Mouse (Mus musculus) forelimb bud, embryonic 11.5 days (tissue): ENCODE data around the gene 1110032A03Rik.

ENCODE experiments used
- DNase-seq: peaks from one replicate; pipeline ENCODE4 v3.0.0-alpha.2; 2012; ENCODE audit warnings: low read depth, low spot score

The 1110032A03Rik gene

DNA sequence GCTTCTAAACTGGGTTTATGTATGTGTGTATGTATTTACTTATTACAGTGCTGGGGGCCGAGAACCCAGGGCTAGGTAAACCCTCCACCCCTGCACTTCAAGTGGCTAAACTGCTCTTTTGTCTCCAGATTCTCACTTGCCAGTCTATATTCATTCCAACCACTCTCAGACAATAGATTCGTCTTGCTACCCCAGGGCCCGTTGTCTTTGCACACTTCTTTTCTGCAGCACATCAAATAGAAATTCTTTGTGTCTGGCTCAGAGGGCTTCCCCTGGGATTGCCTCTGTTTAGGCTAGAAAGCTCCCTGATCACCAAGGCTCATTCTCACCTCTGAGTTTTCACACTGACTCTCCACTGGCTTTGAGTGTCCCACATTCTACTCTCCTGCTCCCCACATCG lies 42.8 kb downstream of the 1110032A03Rik start:
- no peak for DNase-seq

DNA sequence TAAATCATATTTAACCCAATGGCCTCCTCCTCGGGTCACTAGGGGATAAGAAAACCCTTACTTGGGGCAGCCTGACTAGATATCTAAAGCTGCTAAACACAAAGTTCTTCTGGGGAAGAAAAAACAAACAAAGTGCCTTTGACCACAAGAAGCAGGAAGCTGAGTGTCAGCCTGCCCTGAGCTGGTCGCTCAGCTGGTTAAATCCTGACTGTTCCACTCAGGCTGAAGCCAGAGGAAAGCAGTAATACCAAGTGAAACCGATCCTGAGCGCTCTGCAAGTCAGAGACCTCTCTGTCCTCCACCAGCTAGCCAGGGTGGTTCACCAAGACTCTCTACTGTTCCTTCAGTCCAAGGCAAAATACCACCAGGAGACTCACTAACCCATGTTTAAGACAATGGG lies 45.7 kb downstream of the 1110032A03Rik start:
- DNase-seq: no peak

DNA sequence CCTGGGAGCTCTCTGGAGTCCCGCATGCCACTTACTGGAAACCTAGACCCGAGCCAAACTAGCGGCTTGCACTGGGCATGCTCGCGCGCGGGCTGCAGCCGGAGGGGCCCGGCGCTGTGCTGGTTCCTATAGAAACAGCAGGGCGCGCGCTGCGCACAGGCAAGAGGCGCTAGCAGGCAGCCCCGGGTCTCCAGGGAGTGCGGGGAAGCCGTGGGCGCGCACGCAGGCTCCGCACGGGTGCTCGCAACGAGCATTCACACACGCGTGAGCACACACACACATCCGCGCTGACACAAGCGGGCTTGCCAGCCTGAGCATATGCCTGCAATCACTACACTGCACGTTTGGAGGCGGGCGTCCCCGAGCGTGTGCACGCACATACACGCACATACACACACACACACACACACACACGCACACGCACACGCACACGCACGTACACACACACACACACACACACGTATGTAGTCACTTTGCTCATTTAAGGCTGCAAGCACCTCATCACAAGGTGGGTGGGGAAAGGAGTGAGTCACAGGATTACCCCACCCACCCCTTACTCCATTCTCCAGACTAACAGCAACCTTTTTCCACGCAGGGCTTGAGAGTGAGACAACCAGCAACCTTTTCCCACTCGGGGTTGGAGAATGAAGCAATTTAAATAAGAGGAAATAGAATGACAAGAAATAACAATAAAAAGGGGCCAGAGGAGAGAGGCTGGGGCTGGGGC lies 47.2 kb downstream of the 1110032A03Rik start:
- DNase-seq: peak; percentile 81

DNA sequence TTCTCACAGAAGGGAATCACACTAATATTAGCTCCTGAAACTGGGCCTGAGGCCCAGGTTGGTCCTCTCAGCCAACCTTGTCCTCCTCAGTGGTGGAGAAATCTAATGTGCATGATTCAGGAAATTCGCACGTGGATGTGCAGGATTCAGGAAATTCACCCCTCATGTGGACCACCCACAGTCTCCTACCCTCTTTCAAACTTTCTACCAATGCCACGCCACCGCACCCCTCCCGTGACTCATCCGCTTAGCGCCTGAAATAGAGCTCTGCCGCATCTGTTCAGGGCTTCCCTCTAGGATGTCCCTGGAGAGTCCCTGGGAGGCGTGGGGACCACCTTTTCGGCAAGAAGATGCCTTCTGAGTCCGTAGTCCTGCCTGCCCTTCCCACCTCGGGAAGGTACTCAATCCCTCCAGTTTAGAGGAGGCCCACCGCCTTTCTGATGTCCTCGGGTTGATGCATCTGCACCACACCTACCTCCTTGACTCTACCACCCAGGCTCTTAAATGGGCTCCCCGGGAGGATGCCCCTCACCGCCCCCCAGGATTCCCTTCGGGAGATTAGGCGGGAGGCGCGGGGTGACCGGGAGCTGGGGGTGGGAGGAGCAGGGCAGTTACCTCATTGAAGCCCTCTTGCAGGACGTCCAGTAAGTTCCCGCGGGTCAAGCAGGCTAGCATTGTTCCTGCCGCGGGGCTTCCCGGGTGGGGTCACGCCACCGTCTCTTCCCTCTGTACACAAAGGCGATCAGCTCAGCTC lies 48.0 kb downstream of the 1110032A03Rik start:
- DNase-seq: no peak

DNA sequence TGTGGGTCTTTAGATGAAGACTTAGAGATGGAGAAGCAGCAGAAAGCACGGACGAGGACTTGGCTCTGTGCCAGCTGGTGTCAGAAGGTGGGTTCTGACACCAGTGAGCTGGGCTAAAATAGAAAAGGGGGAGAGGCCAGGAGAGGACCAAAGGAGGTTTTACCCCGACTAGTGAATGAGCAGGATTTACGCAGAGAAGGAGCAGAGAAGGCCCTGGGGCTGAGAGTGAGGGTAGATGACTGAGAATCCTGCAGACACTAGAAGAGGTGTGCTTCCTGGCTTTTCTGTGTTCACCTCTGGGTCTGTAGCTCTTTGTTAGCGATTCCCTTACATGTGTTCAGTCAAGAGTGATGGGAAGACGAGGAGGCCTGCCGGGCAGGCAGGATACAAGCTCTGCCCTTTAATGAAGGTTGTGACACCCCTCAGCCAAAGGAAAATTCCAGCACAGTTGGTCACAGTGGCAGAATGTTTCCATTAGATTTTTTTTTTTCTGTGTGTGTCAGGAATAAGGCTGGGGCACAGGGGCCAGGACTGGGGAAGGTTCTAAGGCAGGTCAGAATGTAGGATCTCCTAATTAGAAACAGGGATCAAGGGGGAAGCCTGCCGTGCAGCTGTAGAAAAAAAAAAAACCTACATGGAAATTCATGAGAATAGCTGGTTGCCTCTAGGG lies 49.3 kb downstream of the 1110032A03Rik start:
- DNase-seq: peak; percentile 73

DNA sequence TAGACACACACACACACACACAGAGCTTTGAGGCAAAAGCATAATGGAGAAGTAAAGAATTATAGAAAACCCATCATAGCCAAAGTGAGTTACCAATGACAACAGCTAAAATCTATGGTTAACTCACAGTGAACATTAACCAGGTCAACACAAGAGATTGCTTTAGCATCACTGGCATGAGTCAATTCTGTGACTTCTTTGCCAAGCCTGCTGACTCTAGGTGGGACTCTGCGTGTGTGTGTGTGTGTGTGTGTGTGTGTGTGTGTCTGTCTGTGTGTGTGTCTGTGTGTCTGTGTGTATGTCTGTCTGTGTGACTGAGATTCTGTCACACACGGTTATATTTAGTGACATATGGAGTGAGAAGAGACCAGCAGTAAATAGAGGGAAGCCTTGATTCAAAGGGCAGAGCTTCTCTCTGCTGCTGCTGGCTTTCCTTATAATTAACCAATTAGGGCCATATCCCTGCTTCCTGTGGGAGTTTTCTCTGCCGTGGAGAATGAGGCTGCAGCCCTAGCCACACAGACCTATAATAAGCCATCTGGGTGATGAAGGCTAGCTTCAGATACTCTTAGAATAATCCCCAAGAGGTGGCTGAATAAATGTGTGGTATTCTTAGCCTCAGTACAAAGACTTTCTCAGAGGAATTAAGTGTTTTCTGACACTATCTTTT lies 50.5 kb downstream of the 1110032A03Rik start:
- DNase-seq: no peak

DNA sequence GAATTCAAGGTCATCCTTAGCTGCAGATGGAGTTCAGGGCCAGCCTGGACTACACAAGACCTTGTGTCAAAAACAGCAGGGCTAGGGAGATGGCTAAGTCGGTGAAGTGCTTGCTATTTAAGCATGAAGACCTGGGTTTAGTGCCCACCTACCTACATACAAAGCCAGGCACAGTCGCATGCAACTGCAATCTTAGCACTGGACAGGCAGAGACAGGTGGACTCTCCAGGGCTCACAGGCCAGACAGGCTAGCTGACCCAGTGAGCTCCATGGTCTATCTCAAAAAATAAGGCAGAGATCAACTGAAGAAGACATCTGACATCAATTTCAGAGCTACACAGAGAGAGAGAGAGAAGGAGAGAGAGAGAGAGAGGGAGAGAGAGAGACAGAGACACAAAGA lies 51.2 kb downstream of the 1110032A03Rik start:
- no peak for DNase-seq

DNA sequence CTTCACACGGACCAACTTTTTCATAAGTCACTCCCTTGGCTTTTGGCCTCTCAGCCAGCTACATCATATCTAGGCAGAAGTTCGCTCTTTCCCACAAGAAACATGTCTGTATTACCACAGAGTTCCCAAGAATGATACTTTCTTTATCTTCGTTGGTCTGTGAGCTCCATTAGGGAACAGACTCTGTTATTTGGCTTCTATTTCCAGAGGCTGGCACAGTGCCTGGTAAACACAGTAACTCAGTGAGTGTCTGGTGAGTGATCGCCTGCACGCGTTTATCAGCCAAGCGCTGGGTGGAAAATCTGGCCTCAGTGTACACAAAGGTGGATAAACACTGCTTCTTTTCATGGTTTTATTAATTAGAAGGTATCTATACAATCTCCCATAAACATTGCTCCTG lies 51.9 kb downstream of the 1110032A03Rik start:
- no peak for DNase-seq

DNA sequence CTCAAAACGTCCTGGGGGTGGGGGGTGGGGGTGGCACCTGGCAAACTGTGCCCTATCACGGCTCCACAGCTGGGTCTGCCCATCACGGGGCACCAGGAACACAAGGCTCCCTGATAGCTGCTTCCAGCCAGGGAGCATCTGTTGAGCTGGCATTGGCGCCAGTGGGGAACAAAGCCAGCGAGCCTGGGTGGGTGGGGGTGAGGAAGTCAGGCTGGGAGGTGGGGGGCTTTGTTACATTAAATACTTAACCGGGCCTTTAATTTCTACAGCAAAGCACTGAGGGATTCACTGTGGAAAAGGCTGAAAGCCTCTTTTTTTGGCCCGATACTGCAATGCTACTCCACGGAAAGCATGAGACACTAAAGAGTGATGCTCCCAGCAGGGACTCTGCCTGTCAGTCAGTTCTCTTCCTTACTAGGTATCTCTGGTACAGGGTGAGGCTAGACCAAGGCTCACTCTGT lies 52.8 kb downstream of the 1110032A03Rik start:
- no peak for DNase-seq

DNA sequence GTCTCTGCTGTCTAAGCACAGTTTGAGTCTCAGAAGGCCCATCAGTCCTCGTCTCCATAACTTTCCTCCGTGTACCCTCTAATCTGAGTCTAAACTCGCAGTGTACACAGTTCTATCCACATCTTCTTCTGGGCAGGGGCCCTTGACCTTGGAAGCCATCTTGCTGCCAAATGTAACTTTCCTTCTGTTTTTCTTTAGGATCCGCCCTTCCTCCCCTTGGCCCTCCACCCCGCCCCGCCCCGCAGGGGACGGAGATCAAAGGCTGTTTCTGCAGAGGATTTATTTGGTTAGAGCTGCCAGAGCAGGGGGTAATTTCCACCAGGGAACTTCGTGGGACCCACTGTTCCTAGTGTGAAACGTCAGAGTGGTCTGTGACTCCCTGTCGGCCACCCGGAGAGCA lies 54.3 kb downstream of the 1110032A03Rik start:
- DNase-seq: no peak

DNA sequence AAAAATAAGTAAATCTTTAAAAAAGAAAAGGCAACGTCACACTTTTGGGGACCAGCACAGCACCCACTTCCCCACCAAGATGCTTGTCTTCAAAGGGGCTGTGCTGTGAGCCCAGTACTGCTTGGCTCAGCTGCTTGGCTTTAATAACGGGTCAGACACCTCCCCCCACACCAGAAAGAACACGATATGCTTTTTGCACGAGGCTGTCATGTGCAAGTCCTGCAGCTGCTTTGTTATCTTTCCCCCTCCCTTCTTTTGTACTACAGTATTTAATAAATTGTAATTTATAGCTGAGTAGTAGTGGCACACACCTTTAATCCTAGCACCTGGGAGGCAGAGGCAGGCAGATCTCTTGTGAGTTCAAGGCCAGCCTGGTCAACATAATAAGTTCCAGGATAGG lies 56.4 kb downstream of the 1110032A03Rik start:
- no peak for DNase-seq

DNA sequence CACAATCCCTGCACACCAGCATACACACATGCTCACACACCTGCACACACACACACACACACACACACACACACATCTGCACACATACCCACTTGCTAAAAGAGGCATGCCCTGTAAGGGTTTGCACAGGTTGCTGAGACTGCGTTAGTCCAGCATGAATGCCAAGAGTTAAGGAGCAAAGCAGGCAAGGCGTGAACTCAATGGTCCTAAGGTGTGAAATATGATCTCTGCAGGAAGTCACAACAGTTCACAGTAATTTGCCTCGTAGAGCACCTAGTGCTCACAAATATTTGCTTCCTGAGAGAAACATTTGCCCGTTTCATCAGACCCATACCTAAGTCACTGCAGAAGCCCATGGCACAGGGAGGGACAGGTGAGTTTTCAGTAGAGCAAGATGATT lies 61.1 kb downstream of the 1110032A03Rik start:
- DNase-seq: no peak
